Mouse (Mus musculus): Measurements from ENCODE around the gene Cyfip2.
A peak's percentile ranks its signal among the peaks of the same experiment; 100 is the strongest.

Cyfip2 gene

DNA sequence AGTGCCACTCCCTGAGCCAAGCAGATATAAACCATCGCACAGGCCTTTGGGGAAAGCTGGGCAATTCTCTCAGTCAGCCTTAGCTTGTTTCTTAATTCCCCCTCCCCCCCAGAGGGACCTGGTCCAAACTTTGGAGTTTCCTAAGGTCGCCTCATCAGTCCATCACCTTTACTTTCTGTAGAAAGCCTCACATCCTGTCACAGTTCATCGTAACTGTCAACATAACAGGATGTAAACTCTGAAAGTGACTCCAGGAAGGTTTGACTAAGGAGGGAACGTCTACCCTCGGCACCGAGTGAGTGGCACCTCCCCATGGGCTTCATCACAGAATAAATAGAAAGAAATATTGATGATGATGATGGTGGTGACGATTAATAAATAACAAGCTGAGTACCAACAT, 4.9 kb downstream of the Cyfip2 start:
- DNase-seq, result no peak

DNA sequence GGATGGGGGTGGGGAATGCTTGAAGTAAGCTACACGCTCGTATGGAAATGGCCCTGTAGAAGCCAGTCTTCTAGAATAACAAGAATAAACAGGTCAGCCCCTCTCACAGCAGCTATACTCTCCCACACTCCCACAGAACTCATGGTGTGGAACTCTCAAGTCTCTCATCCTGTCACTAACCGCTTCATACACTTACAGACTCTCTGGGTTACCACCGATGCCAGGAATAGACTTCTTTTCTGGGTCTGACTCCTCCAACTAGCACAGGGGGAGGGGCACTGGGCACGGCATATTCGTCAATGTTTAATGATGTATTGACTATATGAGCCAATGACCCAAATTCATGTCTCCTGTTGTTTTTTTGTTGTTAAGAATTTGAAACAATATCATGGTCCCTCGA, 5.9 kb downstream of the Cyfip2 start:
- DNase-seq, result no peak

DNA sequence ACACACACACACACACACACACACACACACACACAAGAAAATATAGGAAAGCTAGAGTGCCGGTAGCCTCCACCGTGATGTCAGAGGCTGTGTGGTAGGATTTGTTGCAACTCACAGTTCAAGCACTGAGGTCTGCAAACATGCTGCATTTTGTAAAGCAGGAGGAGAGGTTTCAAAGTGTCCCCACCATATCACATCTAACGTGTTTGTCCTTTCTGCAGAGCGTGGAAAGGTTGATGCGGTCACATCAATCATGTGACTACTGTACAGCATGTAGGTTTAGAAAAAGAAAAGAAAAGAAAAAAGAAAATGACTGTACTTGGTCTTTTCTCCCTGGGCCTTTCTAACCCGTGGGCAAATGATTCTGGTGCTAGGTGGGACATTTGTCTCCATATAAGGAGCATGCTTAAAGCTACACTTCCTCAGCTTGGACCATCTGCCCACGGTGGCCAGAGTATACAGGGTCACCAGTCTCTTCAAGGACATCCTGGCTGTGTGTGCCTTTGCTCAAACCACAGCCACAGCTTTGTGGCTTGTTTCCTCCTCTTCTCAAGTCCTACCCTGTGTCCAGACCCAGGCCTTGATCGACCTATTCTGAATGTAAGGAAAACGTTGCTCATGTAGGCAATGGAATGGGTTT, 6.7 kb downstream of the Cyfip2 start:
- no peak for DNase-seq

- no peak for DNase-seq
These were observed 7.6 kb downstream of the Cyfip2 start for GRCm38 (mm10) chr11:46304864-46305710.

- no peak for DNase-seq
These were observed 8.6 kb downstream of the Cyfip2 start for GRCm38 (mm10) chr11:46304093-46304492.

- no peak for DNase-seq
These were observed 10.2 kb downstream of the Cyfip2 start for GRCm38 (mm10) chr11:46302471-46302870.

DNA sequence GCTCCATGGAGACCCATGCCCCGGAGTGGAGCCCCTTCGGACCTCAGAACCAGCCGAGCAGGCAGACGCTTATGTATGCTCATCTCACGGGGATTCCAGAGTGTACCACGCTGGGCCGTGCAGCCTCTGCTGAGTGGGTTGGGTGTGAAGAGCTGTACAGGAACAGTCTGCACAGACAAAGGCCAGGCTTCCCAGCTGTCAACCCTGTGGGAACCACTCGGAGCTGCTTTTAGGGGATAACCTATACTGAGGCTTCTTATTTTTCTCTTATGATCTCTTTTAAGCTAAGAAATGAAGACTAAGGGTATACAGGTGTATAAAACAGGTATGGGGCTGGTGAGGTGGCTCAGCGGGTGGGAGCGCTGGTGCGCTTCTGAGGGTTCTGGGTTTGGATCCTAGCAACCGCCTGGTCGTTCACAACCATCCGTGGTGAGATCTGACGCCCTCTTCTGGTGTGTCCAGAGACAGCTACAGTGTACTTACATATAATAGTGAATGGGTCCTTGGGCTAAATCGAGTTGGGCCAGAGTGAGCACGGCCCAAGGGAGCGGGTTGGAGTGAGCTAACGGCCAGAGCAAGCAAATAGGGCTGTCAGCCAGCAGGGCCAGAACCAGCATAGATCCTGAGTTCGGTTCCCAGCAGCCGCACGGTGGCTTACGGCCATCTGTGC, 10.9 kb downstream of the Cyfip2 start:
- no peak for DNase-seq

- DNase-seq, result no peak
These were observed 12.8 kb downstream of the Cyfip2 start for GRCm38 (mm10) chr11:46299901-46300300.

- DNase-seq, result no peak
These were observed 13.5 kb downstream of the Cyfip2 start for GRCm38 (mm10) chr11:46298889-46299785.

- DNase-seq, result no peak
These were observed 18.3 kb downstream of the Cyfip2 start for GRCm38 (mm10) chr11:46294390-46294789.

GRCm38 (mm10) chr11:46293491-46293890, 19.2 kb downstream of the Cyfip2 start:
- DNase-seq, result no peak

- no peak for DNase-seq
These were observed 21.7 kb downstream of the Cyfip2 start for GRCm38 (mm10) chr11:46290988-46291405.

DNA sequence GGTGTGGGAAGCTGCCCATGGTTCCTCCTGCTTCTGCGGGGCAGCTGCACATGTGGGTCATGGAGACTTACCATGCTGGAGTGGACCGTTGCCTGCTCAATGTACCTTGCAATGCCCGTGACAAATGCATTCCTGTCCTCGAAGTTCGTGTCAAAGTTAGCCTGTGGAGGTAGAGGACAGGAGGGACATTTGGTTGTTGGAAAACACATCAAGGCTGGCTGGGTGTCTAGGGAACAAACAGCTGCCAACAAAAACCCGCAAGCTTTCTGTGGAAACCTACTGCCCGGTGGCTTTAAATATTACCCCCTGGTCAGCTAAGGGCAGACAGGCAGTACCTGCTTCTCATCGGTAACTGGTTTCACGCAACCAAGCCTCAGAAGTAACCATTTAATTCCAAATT, 23.1 kb downstream of the Cyfip2 start:
- DNase-seq, result no peak

DNA sequence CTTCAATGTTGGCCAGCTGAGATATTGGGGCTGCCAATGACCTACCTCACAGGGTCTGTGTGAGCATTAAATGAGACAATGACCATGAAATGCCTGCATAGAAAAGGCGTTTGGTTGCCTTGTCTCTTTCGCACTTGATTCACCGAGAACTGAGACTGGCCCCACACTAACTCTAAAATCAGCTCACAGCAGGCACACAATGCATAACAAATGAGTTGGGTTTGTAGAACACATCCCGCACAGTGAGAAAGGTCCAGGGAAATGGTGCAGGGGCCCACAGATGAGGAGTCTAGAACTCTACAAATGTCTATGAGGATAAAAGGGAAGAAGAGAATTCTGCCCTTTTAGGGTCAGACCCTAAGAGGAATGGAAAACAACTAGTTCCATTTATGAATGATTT, 23.6 kb downstream of the Cyfip2 start:
- DNase-seq, result no peak

DNA sequence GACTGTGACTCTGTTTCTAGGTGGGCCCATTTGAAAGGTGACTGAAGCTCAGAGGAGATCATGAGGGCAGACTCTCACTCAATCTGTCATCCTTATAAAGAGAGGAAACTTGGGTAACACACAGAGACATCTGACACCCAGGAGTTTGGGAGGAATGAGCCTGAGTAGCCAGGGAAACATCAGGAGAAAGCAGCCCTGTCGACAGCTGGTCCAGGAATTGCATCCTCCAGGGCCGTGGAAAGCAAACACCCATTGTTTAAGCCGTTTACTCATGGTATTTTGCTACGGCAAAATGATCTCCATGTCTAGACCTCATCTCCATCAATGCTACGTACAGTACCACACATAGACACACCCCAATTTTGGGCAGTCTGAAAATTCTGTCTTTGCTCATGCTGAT, 24.6 kb downstream of the Cyfip2 start:
- DNase-seq, result no peak

GRCm38 (mm10) chr11:46286803-46287202, 25.9 kb downstream of the Cyfip2 start:
- no peak for DNase-seq

DNA sequence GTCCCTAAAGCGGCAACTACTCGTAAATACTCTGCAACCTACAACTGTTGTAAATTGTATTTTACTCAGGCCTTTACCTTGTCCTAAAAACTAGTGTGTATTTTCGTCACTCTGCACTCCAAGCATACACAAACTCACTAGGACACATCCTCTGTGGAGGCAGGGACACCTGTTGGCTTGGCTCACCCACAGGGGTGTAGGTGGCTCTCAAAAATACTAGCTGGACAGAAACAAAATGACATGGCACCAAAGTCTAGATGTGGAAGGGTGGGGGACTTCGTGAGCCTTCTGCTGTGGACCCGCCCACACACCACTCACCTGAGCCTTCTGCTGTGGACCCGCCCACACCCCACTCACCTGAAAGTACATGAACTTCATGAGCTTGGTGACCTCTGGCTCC, 28.9 kb downstream of the Cyfip2 start:
- no peak for DNase-seq

DNA sequence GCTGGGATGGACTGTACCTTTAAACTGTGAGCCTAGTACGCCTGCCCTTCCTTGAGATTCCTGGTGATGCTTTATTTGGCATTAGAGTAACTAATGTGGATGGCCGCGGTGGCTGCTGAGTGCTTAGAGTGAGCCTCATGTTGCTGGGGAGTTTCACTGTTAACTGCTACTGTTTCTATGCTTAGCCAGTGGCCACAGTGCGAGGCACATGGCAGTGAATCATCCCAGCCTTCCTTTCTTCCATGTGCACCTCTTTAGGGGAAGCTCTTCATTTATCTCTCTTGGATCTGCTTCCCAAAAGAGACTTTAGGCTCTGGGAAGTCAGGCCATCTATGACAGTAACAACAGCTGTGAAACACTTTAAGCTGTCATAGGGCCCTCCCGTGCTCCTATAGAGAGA, 30.0 kb downstream of the Cyfip2 start:
- DNase-seq, result no peak

DNA sequence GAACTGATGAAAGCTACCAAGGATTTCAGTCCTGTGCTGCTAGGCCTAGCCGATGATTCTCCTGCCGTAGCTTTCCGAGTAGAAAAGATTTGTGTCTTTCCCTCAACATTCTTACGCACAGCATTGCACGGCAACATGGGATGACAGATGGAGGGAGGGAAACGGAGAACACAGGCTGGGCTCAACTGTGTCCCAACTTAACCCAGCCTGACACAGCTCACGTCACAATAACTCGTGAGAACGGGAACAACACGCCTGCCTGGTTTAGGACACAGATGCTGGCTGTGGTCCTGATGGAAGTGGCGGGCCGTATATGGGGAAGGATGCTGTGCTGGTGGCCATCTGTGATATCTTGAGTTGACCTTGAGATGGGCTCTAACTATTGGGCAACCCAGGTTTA, 34.0 kb downstream of the Cyfip2 start:
- no peak for DNase-seq

- no peak for DNase-seq
These were observed 34.5 kb downstream of the Cyfip2 start for GRCm38 (mm10) chr11:46278140-46278539.

DNA sequence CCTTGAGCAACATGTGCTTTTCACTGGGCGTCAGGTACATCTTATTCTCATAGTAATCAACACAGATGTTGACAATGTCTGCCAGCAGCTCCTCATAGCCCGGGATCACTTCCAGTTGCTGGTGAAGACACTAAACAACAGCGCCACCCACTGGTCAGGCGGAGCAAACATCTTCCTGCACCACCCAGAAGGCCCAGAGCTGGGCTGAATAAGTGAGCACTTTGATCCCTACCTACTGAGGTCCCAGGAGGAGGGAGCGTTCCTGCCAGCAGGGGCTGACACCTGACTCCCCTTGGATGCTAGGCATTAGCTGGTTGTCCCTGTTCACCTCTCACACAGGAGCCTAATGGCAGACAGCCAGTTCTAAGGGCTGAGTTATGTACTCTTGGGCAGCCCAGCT, 35.9 kb downstream of the Cyfip2 start:
- DNase-seq, result peak; percentile 59

DNA sequence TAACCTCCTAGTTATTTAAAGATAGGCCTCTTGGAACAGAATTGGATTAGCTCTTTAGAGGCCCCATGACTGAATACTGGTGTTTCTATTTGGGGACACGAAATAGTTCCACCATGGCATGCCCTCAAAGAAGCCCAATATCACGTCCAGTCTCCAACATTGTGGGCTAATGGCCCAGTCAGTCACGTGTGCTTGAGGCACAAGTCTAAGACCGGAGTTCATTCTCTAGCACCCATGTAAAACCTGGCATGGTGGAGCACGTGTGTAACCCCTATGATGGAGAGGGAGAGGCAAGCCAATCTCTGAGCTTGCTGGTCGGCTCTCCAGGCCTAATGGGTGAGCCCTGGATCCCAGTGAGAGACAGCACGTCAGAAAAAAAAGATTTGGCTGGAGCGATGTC, 36.5 kb downstream of the Cyfip2 start:
- no peak for DNase-seq

DNA sequence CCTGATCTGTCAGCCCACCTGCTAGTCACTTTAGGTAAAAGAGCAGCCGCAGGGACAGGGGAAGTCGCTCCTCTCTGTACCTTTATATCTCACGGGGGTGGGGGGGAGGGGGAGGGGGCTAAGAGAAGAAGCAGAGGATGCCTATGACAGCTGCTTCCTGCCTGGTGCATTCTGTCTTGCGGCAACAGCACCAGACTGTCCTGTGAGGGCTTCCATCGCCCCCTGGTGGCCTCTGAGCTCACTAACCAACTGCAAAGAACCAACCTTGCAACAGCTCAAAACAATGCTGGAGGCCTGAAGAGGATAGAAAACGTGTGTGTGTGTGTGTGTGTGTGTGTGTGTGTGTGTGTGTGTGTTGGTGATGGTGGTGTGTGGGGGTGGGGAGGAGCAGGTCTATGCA, 37.4 kb downstream of the Cyfip2 start:
- peak; percentile 82 for DNase-seq
